Mouse (Mus musculus): ENCODE data around the gene Hpse2. TPM values are rescaled to one million over a fixed set of nuclear protein-coding genes. Genes with fewer than 3 reads are reported as not detected.
A peak's percentile ranks its signal among the peaks of the same experiment; 100 is the strongest.
"Not testable (repeated sequence)": the region's sequence is repeated elsewhere in the genome, so short reads cannot be mapped to it uniquely, and the experiment has no call there.

The Hpse2 gene
- polyA plus RNA-seq, 1 experiment: 0.36 TPM

- H3K27me3 ChIP-seq (ENCODE audit: control insufficient read depth, insufficient read depth, low read length): no peaks in the 10 kb centered on the region
- no peaks in the 10 kb centered on the region for H3K36me3 ChIP-seq (ENCODE audit: control insufficient read depth, insufficient read depth, low read length)
- H3K27ac ChIP-seq (ENCODE audit: control insufficient read depth, insufficient read depth, low read length): no peak overlapping the region
- no peak overlapping the region for H3K4me3 ChIP-seq (ENCODE audit: control insufficient read depth, insufficient read depth, low read length)
- no peaks in the 10 kb centered on the region for H3K4me1 ChIP-seq (replicated peaks; ENCODE audit: control insufficient read depth, insufficient read depth, low read length)
- TF ChIP-seq CTCF (IDR thresholded peaks at IDR 0.05; ENCODE audit: borderline replicate concordance, control insufficient read depth, extremely low read depth, insufficient read depth, low read length, poor library complexity): no peak
- TF ChIP-seq POLR2A (IDR thresholded peaks at IDR 0.05; ENCODE audit: control insufficient read depth, extremely low read depth, insufficient read depth, low read length, poor library complexity): no peak
- no peak for DNase-seq
- 64% methylated on average over 3 of the region's 3 CpGs for WGBS
Measured at GRCm38 (mm10) chr19:43358830-43359229, 29.3 kb downstream of the Hpse2 start.

- Histone ChIP-seq H3K27ac (ENCODE audit: control insufficient read depth, insufficient read depth, low read length) (no peak overlapping the region), H3K36me3 (ENCODE audit: control insufficient read depth, insufficient read depth, low read length) (no peaks in the 10 kb centered on the region), H3K4me3 (ENCODE audit: control insufficient read depth, insufficient read depth, low read length) (no peak overlapping the region), H3K4me1 (replicated peaks; ENCODE audit: control insufficient read depth, insufficient read depth, low read length) (no peaks in the 10 kb centered on the region), H3K27me3 (ENCODE audit: control insufficient read depth, insufficient read depth, low read length) (no peaks in the 10 kb centered on the region)
- peak; percentile 4 for DNase-seq
- no peak for TF ChIP-seq POLR2A (IDR thresholded peaks at IDR 0.05; ENCODE audit: control insufficient read depth, extremely low read depth, insufficient read depth, low read length, poor library complexity)
- TF ChIP-seq CTCF (IDR thresholded peaks at IDR 0.05; ENCODE audit: borderline replicate concordance, control insufficient read depth, extremely low read depth, insufficient read depth, low read length, poor library complexity): no peak
Measured at GRCm38 (mm10) chr19:43311125-43311524, 77.0 kb downstream of the Hpse2 start.

DNA sequence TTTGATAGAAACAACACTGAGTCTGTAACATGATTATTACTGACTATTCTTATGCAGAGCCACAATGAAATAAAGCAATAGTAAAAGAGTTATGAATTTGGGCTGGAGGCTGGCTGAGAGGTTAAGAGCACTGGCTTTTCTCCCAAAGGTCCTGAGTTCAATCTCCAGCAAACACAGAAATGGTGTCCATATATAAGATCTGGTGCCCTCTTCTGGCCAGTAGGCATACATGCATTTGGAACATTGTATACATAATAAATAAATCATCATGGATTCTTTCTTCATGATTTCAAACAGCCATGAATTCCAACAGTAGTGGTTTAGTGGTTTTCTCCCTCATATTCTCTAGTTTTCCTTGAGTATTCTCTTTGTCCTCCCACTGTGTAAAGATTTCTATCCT, 81.4 kb downstream of the Hpse2 start:
- H3K36me3 ChIP-seq (ENCODE audit: control insufficient read depth, insufficient read depth, low read length): no peaks in the 10 kb centered on the region
- no peaks in the 10 kb centered on the region for H3K27me3 ChIP-seq (ENCODE audit: control insufficient read depth, insufficient read depth, low read length)
- TF ChIP-seq CTCF (IDR thresholded peaks at IDR 0.05; ENCODE audit: borderline replicate concordance, control insufficient read depth, extremely low read depth, insufficient read depth, low read length, poor library complexity): no peak
- no peak for TF ChIP-seq POLR2A (IDR thresholded peaks at IDR 0.05; ENCODE audit: control insufficient read depth, extremely low read depth, insufficient read depth, low read length, poor library complexity)
- H3K4me1 ChIP-seq (replicated peaks; ENCODE audit: control insufficient read depth, insufficient read depth, low read length): no peaks in the 10 kb centered on the region
- no peak overlapping the region for H3K4me3 ChIP-seq (ENCODE audit: control insufficient read depth, insufficient read depth, low read length)
- no peak overlapping the region for H3K27ac ChIP-seq (ENCODE audit: control insufficient read depth, insufficient read depth, low read length)
- DNase-seq: no peak

DNA sequence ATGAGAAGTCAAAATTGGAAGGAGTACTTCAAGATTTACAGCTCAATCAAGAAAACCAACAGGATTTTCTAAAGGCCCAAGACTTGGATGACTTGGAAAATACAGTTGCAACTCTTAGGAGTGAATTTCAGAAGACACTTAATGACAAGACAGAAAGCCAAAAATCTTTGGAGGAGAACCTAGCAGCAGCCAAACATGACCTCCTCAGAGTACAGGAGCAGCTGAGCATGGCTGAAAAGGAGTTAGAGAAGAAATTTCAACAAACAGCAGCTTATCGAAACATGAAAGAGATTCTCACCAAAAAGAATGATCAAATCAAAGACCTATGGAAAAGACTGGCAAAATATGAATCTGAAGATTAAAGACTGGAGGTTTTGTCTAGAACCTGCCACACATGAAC, 106.8 kb downstream of the Hpse2 start:
- H3K27ac ChIP-seq (ENCODE audit: control insufficient read depth, insufficient read depth, low read length); H3K4me3 ChIP-seq (ENCODE audit: control insufficient read depth, insufficient read depth, low read length): not testable (repeated sequence)
- 94% methylated on average over 1 of the region's 1 CpGs for whole genome bisulfite sequencing

GRCm38 (mm10) chr19:43243993-43244392, 144.2 kb downstream of the Hpse2 start:
- Histone ChIP-seq H3K27me3 (ENCODE audit: control insufficient read depth, insufficient read depth, low read length) (no peaks in the 10 kb centered on the region), H3K4me3 (ENCODE audit: control insufficient read depth, insufficient read depth, low read length) (no peak overlapping the region), H3K4me1 (replicated peaks; ENCODE audit: control insufficient read depth, insufficient read depth, low read length) (no peaks in the 10 kb centered on the region), H3K27ac (ENCODE audit: control insufficient read depth, insufficient read depth, low read length) (no peak overlapping the region), H3K36me3 (ENCODE audit: control insufficient read depth, insufficient read depth, low read length) (no peaks in the 10 kb centered on the region)
- no peak for DNase-seq
- TF ChIP-seq POLR2A (IDR thresholded peaks at IDR 0.05; ENCODE audit: control insufficient read depth, extremely low read depth, insufficient read depth, low read length, poor library complexity) (no peak), CTCF (IDR thresholded peaks at IDR 0.05; ENCODE audit: borderline replicate concordance, control insufficient read depth, extremely low read depth, insufficient read depth, low read length, poor library complexity) (no peak)
- WGBS: 56% methylated on average over 4 of the region's 4 CpGs

More for the DNA sequence above, 106.8 kb downstream of the Hpse2 start:
- H3K27me3 ChIP-seq (ENCODE audit: control insufficient read depth, insufficient read depth, low read length); H3K36me3 ChIP-seq (ENCODE audit: control insufficient read depth, insufficient read depth, low read length); DNase-seq; H3K4me1 ChIP-seq (replicated peaks; ENCODE audit: control insufficient read depth, insufficient read depth, low read length): not testable (repeated sequence)

DNA sequence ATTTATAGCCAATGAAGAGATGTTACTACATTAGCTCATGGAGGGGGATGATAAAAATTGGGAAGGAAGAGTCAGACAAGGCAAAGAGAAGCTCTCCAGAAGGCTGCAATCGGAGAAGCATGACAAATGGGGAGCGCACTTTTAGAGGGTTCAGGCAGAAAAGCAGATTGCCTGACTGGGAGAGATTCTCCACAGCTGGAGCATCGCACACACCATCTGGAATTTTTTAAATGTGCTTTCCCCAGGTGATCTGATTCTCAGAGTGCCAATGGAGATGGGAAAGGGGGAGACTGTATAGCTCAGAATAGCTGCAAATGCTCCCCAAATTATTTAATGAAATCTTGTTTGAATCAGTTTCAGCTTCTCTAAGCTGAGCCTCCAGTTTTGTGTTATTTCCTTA, 156.4 kb downstream of the Hpse2 start:
- Histone ChIP-seq H3K27me3 (ENCODE audit: control insufficient read depth, insufficient read depth, low read length) (no peaks in the 10 kb centered on the region), H3K36me3 (ENCODE audit: control insufficient read depth, insufficient read depth, low read length) (no peaks in the 10 kb centered on the region), H3K4me3 (ENCODE audit: control insufficient read depth, insufficient read depth, low read length) (no peak overlapping the region), H3K4me1 (replicated peaks; ENCODE audit: control insufficient read depth, insufficient read depth, low read length) (no peaks in the 10 kb centered on the region), H3K27ac (ENCODE audit: control insufficient read depth, insufficient read depth, low read length) (no peak overlapping the region)
- TF ChIP-seq POLR2A (IDR thresholded peaks at IDR 0.05; ENCODE audit: control insufficient read depth, extremely low read depth, insufficient read depth, low read length, poor library complexity) (no peak), CTCF (IDR thresholded peaks at IDR 0.05; ENCODE audit: borderline replicate concordance, control insufficient read depth, extremely low read depth, insufficient read depth, low read length, poor library complexity) (no peak)
- no peak for DNase-seq
- WGBS: 96% methylated on average over 3 of the region's 3 CpGs

DNA sequence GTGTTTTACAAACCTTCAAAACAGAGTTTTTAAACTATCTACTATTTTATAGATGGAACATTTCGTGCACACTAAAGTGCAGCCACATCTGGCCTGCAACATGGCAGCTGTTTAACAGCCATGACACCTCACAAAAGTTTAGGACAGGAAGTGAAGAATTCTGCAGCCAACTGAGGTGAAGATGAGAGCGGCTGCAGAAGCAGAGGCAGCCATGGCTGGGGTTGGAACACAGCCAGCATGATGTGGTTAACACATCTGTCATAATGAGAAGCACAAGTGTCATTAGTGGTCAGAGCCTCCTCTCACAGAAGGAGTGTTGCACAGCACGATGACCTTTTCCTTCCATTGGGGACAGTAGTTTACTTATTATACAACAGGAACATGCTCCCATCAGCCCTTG, 194.6 kb downstream of the Hpse2 start:
- Histone ChIP-seq H3K27ac (ENCODE audit: control insufficient read depth, insufficient read depth, low read length) (no peak overlapping the region), H3K27me3 (ENCODE audit: control insufficient read depth, insufficient read depth, low read length) (no peaks in the 10 kb centered on the region), H3K36me3 (ENCODE audit: control insufficient read depth, insufficient read depth, low read length) (no peaks in the 10 kb centered on the region), H3K4me3 (ENCODE audit: control insufficient read depth, insufficient read depth, low read length) (no peak overlapping the region), H3K4me1 (replicated peaks; ENCODE audit: control insufficient read depth, insufficient read depth, low read length) (no peaks in the 10 kb centered on the region)
- 20% methylated on average over 3 of the region's 3 CpGs for WGBS
- TF ChIP-seq CTCF (IDR thresholded peaks at IDR 0.05; ENCODE audit: borderline replicate concordance, control insufficient read depth, extremely low read depth, insufficient read depth, low read length, poor library complexity) (no peak), POLR2A (IDR thresholded peaks at IDR 0.05; ENCODE audit: control insufficient read depth, extremely low read depth, insufficient read depth, low read length, poor library complexity) (no peak)
- no peak for DNase-seq

Data from thymus, adult 2 months (tissue).